Mouse (Mus musculus): Measurements from ENCODE around the gene Olfr171.
"Not testable (repeated sequence)": the region's sequence is repeated elsewhere in the genome, so short reads cannot be mapped to it uniquely, and the experiment has no call there.

Gene Olfr171

GRCm38 (mm10) chr16:19629816-19630215 lies at the start of gene Olfr171:
Gene Olfr171, minus strand, starts transcription at chr16:19629916.
- DNase-seq = no peak

- no peak for DNase-seq
Measured at GRCm38 (mm10) chr16:19670768-19671357, 41.1 kb upstream of the Olfr171 start.

GRCm38 (mm10) chr16:19666312-19666711 lies 36.6 kb upstream of the Olfr171 start:
- DNase-seq = no peak

GRCm38 (mm10) chr16:19611782-19612181 lies 17.9 kb downstream of the Olfr171 start, which contains the start of gene Olfr170:
Gene Olfr170, minus strand, starts transcription at chr16:19611882.
- not testable (repeated sequence) for DNase-seq

- no peak for DNase-seq
Measured at GRCm38 (mm10) chr16:19603166-19603565, 26.6 kb downstream of the Olfr171 start.

Data from right cerebral cortex, postnatal 14 days (tissue).